Mouse (Mus musculus): ENCODE data around the gene Hsd11b1. TPM values are rescaled to one million over a fixed set of nuclear protein-coding genes. Genes with fewer than 3 reads are reported as not detected.

Hsd11b1 gene
- total and polyA plus RNA-seq, 2 experiments from 2014 or later, result 2.8 to 3.0 TPM

DNA sequence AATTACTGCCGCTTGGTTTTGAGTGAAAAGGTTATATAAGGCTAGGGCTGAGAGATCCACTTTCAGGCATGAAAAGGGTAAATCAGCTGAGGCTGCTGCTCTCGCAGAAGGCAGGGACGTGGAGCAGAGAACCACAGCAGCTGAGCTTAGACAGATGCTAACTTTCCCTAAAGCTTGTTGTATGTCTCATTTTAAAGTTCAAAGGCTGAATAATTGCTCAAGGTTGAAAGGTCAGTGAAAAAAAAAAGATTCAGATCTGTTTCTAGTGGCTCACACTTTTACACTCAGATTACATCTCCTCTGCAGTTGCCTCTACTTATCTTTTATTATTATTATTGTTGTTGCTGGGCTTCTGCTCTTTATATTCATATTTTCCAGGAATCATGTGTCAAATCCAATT lies 38.3 kb downstream of the Hsd11b1 start:
- 36% methylated on average over 3 of the region's 3 CpGs for WGBS
- ATAC-seq (ENCODE audit: low FRiP score), result no peak

DNA sequence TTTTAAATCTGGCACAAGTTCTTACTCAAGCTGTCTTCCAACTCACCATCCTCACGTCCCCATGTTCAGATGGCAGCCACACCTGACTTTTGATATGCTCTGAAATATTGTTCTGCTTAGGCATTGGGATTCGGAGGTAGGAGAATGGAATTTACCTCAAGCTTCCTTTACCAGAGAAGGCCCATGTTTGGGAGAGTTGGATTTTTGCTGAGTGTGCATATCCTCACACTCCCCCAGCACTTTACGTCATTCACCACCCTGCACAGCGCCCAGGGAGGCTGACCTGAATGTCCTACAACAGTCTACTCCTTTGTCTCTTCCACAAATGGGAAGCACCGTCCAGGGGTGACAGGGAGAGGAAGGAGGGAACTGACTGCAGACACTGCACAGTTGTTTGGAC lies 43.5 kb downstream of the Hsd11b1 start:
- Histone ChIP-seq H3K4me1 (ENCODE audit: insufficient read depth, low read length) (no peaks in the 10 kb centered on the region), H3K4me3 (ENCODE audit: low read depth, low read length) (no peak overlapping the region), H3K27me3 (ENCODE audit: insufficient read depth, low read length) (no peaks in the 10 kb centered on the region), H3K36me3 (ENCODE audit: insufficient read depth, low read length) (no peaks in the 10 kb centered on the region), H3K27ac (ENCODE audit: low read depth, low read length) (no peak overlapping the region), H3K9ac (replicated peaks; ENCODE audit: low read length, poor library complexity, severe bottlenecking) (no peak overlapping the region), H3K4me2 (ENCODE audit: low read depth, low read length, poor library complexity, severe bottlenecking) (no peak overlapping the region), H3K9me3 (ENCODE audit: low read length) (no peaks in the 10 kb centered on the region)
- DNase-seq (ENCODE audit: low spot score) (no peak), ATAC-seq (ENCODE audit: low FRiP score) (no peak)
- TF ChIP-seq CTCF (IDR thresholded peaks at IDR 0.05), result no peak
- WGBS, result 76% methylated on average over 5 of the region's 5 CpGs

More for the DNA sequence above, 38.3 kb downstream of the Hsd11b1 start:
- no peak for DNase-seq (ENCODE audit: low spot score)
- Histone ChIP-seq H3K9me3 (ENCODE audit: low read length) (no peaks in the 10 kb centered on the region), H3K9ac (replicated peaks; ENCODE audit: low read length, poor library complexity, severe bottlenecking) (no peak overlapping the region), H3K36me3 (ENCODE audit: insufficient read depth, low read length) (no peaks in the 10 kb centered on the region), H3K4me3 (ENCODE audit: low read depth, low read length) (no peak overlapping the region), H3K27me3 (ENCODE audit: insufficient read depth, low read length) (no peaks in the 10 kb centered on the region), H3K27ac (ENCODE audit: low read depth, low read length) (no peak overlapping the region), H3K4me1 (ENCODE audit: insufficient read depth, low read length) (no peaks in the 10 kb centered on the region), H3K4me2 (ENCODE audit: low read depth, low read length, poor library complexity, severe bottlenecking) (no peak overlapping the region)
- TF ChIP-seq CTCF (IDR thresholded peaks at IDR 0.05), result no peak

DNA sequence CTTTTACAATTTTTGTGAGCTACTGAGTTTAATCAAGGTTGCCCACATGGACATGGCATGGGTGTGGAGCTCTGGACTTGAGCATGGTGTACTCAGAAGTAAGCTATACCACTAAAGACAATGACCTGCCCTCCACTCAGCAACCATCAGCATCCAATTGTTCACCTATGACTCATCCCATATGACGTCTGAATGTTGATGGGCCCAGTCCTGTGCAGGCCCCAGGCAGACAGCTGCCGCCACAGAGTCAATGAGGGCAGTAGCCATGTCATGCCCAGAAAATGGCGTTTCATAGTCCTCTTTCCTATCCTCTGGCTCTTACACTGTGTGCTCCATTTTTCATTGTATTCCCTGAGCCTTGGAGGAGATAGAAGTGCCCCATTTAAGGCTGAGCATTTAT lies 47.9 kb downstream of the Hsd11b1 start:
- Histone ChIP-seq H3K9ac (replicated peaks; ENCODE audit: low read length, poor library complexity, severe bottlenecking) (no peak overlapping the region), H3K4me3 (ENCODE audit: low read depth, low read length) (no peak overlapping the region), H3K27me3 (ENCODE audit: insufficient read depth, low read length) (no peaks in the 10 kb centered on the region), H3K9me3 (ENCODE audit: low read length) (no peaks in the 10 kb centered on the region), H3K4me2 (ENCODE audit: low read depth, low read length, poor library complexity, severe bottlenecking) (no peak overlapping the region), H3K27ac (ENCODE audit: low read depth, low read length) (no peak overlapping the region), H3K4me1 (ENCODE audit: insufficient read depth, low read length) (no peaks in the 10 kb centered on the region), H3K36me3 (ENCODE audit: insufficient read depth, low read length) (no peaks in the 10 kb centered on the region)
- no peak for DNase-seq (ENCODE audit: low spot score)
- 79% methylated on average over 3 of the region's 3 CpGs for WGBS
- no peak for TF ChIP-seq CTCF (IDR thresholded peaks at IDR 0.05)
- no peak for ATAC-seq (ENCODE audit: low FRiP score)

DNA sequence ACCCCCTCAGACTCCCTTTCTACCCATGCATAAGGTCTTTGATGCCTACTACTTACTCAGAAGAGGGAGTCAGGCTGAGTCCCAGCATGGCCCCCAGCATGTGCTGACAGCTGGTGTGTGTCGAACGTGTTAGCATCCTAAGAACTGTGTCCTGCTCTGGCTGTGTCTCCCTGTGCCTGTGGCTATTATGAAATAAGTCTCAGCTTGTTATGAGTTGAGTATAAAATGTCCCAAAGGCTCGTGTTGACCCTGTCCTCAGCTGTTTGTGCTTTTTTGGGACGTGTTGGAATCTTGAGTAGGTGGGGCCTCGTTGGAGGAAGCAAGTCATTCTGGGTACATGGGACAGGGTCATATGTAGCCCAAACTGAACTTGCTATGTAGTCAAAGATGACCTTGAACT lies 49.8 kb downstream of the Hsd11b1 start:
- ATAC-seq (ENCODE audit: low FRiP score) (no peak), DNase-seq (ENCODE audit: low spot score) (no peak)
- TF ChIP-seq CTCF (IDR thresholded peaks at IDR 0.05), result no peak
- H3K27ac ChIP-seq (ENCODE audit: low read depth, low read length), result no peak overlapping the region
- H3K4me1 ChIP-seq (ENCODE audit: insufficient read depth, low read length), result no peaks in the 10 kb centered on the region
- H3K27me3 ChIP-seq (ENCODE audit: insufficient read depth, low read length), result no peaks in the 10 kb centered on the region
- no peak overlapping the region for H3K9ac ChIP-seq (replicated peaks; ENCODE audit: low read length, poor library complexity, severe bottlenecking)
- H3K36me3 ChIP-seq (ENCODE audit: insufficient read depth, low read length), result no peaks in the 10 kb centered on the region
- no peaks in the 10 kb centered on the region for H3K9me3 ChIP-seq (ENCODE audit: low read length)
- WGBS, result 77% methylated on average over 5 of the region's 5 CpGs
- no peak overlapping the region for H3K4me3 ChIP-seq (ENCODE audit: low read depth, low read length)
- H3K4me2 ChIP-seq (ENCODE audit: low read depth, low read length, poor library complexity, severe bottlenecking), result no peak overlapping the region

DNA sequence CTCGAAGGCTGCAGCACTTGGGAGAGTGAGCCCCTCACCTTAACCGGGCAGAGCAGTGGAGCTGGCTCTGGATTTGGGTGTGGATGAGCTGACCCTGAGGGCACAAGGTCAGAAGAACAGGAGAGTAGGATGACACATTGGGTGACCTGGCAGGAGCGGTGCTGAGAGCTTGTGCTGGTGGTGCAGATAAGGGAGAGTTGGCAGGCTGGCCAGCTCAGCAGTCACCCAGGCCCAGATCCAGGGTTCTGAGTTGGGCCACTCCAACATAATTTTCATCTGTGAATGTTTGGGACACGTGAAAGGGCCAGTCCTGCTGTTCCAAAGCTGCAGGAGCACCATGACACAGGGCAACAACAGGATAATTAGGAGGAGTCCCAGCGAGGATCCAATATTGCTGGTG lies 52.5 kb downstream of the Hsd11b1 start:
- Histone ChIP-seq H3K4me1 (ENCODE audit: insufficient read depth, low read length) (no peaks in the 10 kb centered on the region), H3K27me3 (ENCODE audit: insufficient read depth, low read length) (no peaks in the 10 kb centered on the region), H3K9me3 (ENCODE audit: low read length) (no peaks in the 10 kb centered on the region), H3K27ac (ENCODE audit: low read depth, low read length) (no peak overlapping the region), H3K9ac (replicated peaks; ENCODE audit: low read length, poor library complexity, severe bottlenecking) (no peak overlapping the region), H3K4me3 (ENCODE audit: low read depth, low read length) (no peak overlapping the region), H3K36me3 (ENCODE audit: insufficient read depth, low read length) (no peaks in the 10 kb centered on the region), H3K4me2 (ENCODE audit: low read depth, low read length, poor library complexity, severe bottlenecking) (no peak overlapping the region)
- ATAC-seq (ENCODE audit: low FRiP score), result no peak
- TF ChIP-seq CTCF (IDR thresholded peaks at IDR 0.05), result no peak
- WGBS, result 80% methylated on average over 5 of the region's 5 CpGs
- DNase-seq (ENCODE audit: low spot score), result no peak

DNA sequence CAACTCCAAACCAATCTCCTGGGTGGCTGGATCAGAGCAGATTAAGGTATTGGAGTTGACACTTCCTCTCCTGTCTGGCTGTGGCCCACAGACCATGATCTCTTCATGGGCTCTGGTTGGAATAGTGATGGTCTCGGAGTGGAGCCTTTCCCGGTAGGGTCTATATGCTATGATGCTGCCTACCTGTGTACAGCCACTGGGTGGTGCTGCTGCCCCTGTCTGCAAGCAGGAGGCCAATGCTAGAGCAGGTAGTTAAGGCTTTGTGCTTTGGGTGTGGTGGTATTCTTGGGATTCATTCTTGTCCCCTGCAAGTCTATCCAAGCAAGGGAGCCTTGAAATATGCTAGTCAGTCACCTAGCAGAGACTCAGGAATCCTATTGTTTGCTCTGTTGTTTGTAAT lies 55.7 kb downstream of the Hsd11b1 start:
- ATAC-seq (ENCODE audit: low FRiP score) (no peak), DNase-seq (ENCODE audit: low spot score) (no peak)
- H3K4me2 ChIP-seq (ENCODE audit: low read depth, low read length, poor library complexity, severe bottlenecking), result no peak overlapping the region
- H3K9ac ChIP-seq (replicated peaks; ENCODE audit: low read length, poor library complexity, severe bottlenecking), result no peak overlapping the region
- H3K4me3 ChIP-seq (ENCODE audit: low read depth, low read length), result no peak overlapping the region
- peak; percentile 69 for TF ChIP-seq CTCF (IDR thresholded peaks at IDR 0.05)
- no peaks in the 10 kb centered on the region for H3K36me3 ChIP-seq (ENCODE audit: insufficient read depth, low read length)
- WGBS, result 52% methylated on average over 2 of the region's 2 CpGs
- H3K4me1 ChIP-seq (ENCODE audit: insufficient read depth, low read length), result no peaks in the 10 kb centered on the region
- no peak overlapping the region for H3K27ac ChIP-seq (ENCODE audit: low read depth, low read length)
- H3K27me3 ChIP-seq (ENCODE audit: insufficient read depth, low read length), result no peaks in the 10 kb centered on the region
- H3K9me3 ChIP-seq (ENCODE audit: low read length), result no peaks in the 10 kb centered on the region
